Mouse (Mus musculus) kidney, adult 18-20 months (tissue): ENCODE results near the gene Olfr6.
"Not testable (repeated sequence)": the region's sequence is repeated elsewhere in the genome, so short reads cannot be mapped to it uniquely, and the experiment has no call there.

ENCODE experiments used
- DNase-seq: peaks from one replicate; pipeline ENCODE4 v3.0.0; 2021

Gene Olfr6

GRCm38 (mm10) chr7:106963837-106964236 lies at the start of gene Olfr6:
Gene Olfr6 (minus strand): TSS chr7:106963937.
- no peak for DNase-seq

- no peak for DNase-seq
Measured at GRCm38 (mm10) chr7:107005972-107006371, 42.2 kb upstream of the Olfr6 start, which contains the start of gene Olfr2. Gene Olfr2 (minus strand): TSS chr7:107006072.

- no peak for DNase-seq
Measured at GRCm38 (mm10) chr7:107004169-107004568, 40.4 kb upstream of the Olfr6 start.

DNA sequence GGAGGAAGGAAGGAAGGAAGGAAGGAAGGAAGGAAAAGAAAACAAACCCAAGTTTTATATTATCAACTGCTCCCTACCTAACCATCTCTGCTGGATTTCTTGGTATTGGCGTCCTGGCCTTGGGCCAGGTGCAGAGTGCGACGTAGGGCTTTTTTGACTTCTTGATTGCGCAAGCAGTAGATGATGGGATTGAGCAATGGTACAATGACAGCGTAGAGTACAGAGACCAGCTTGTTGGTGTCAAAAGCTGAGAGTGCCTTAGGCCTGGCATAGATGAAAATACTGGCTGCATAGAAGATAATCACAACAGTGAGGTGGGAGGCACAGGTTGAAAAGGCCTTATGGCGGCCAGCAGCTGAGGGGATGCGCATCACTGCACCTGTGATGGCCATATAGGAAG lies 37.1 kb upstream of the Olfr6 start:
- no peak for DNase-seq

DNA sequence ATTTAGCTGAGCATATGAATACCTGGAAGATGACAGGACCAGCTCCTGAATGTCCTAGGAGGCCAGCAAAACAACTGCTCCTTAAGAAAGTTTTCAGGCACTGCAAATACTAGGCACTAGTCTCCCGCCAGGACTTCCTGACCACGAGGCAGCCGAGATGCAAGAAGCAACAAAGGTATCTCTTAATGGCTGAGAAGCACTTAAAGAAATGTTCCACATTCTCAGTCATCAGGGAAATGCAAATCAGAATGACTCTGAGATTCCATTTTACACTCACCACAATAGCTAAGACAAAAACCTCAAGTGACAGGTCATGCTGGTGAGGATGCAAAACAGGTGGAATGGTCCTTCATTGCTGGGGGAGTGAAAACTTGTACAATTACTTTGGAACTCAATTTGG lies 21.5 kb upstream of the Olfr6 start:
- no peak for DNase-seq

DNA sequence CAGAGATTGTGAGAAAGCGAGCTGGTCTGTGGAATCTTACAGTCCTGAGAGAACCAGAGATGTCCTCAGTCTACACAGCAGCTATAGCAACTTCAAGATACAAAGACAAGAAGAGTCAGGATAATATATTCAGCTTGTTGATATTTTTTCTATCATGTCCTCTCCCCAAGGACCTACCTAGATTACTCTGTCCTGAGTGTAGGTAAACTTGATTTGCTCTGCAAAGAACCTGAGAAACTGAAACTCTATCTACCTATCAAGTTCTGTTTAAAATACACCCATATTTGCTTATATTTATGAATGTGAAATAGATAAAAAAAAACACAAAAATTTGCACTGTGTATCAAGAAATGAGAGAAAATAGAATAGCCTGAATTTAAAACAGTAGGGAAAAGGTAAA lies 11.6 kb upstream of the Olfr6 start, which contains the start of gene Olfr711:
Olfr711 (minus strand) TSS at position 101 of the 400 bp plus-strand sequence.
- DNase-seq = no peak

DNA sequence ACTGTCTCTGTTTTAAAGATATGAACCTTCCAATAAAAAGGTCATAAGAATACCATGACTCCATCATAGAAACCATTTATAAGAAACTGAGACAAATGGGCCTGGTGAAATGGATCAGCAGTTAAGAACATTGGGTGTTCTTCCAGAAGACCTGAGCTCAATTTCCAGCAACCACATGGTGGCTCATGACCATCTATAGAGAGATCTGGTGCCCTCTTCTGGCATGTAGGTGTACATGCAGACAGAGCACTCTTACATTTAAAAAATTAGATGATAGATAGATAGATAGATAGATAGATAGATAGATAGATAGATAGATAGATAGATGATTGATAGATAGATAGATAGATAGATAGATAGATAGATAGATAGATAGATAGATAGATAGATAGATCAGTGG lies 3.8 kb upstream of the Olfr6 start:
- DNase-seq = not testable (repeated sequence)

DNA sequence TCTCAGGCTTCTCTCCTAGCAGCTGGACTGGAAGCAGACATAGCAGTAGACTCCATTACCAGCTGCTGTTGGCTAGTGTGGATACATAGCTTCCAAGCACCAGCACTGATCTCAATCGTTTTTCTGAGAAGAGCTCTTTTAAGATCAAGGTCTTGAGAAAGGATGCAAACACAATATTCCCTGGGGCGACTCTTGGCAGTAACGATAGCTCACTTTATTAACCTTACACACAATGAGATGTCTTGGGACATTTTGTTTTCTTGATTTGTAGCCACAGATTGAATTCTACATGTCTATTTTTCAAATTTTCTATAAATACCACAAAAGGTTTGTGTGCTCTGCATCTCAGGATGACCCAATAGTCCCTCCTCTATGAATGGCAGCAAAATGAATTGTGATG lies 15.5 kb downstream of the Olfr6 start, which contains the start of gene Olfr710:
Olfr710 (minus strand) TSS at position 101 of the 400 bp plus-strand sequence.
- no peak for DNase-seq

DNA sequence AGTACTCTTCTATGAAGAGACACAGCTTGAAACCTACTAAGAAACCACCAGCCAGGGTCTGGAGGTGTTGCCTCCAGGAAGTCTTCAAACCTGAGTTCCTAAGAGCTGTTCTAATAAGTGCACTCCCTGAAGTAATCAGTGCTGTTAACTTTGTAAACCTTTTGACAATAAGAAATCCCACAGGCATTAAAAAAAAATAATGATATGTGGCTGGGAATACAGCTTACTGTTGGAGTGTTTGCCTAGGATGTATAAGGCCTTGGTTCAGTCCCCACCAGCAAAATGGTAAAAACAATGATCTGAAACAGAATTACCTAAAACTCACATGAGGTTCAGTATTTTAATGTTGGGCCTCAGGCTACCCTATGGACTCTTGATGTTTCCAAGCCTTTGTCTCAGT lies 31.6 kb downstream of the Olfr6 start, which contains the start of gene Olfr709-ps1:
Olfr709-ps1 (minus strand) TSS at position 101 of the 400 bp plus-strand sequence.
- no peak for DNase-seq

GRCm38 (mm10) chr7:106920961-106921360 lies 42.8 kb downstream of the Olfr6 start:
- DNase-seq = not testable (repeated sequence)

DNA sequence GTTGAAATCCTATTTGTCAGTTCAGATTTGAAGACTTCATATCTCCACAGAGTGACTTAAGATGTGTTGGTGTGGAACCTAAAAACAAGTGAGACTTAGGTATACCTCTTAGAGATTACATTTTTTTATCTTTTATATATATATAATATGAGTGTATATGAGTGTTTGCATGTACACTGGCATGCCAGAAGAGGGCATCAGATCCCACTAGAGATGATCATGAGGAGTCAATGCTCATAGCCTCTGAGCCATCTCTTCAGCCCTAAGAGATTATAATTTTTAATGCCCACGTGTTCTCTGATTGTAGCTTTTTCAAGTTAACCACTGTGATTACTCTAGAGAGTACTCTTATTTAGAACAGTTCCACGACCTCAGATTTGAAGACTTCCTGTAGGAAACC lies 56.1 kb downstream of the Olfr6 start, which contains the start of gene Olfr1532-ps1:
Olfr1532-ps1 (plus strand) TSS at position 326 of the 400 bp plus-strand sequence.
- no peak for DNase-seq
